Mouse (Mus musculus): Measurements from ENCODE around the gene Fam219a.

GRCm38 (mm10) chr4:41569411-41569885, at the start of gene Fam219a, which contains the start of gene Dnaic1:
- TF ChIP-seq EP300 (IDR thresholded peaks at IDR 0.05; ENCODE audit: low read depth) (peak; percentile 16; the same call in 1 of the 2 replicates), CTCF (IDR thresholded peaks at IDR 0.05; ENCODE audit: low read depth) (peak; percentile 70)

Data from liver, postnatal 0 days (tissue).